Comparison of ENCODE assay signal across 8 mouse cellular contexts in genomic region chr1:126492206-126493071, GRCm38 (mm10).
DNase-seq lines count a peak whose midpoint lies in the region; ATAC-seq lines count a peak whose summit lies in the region.

No protein-coding gene starts in this region.

- H3K9ac ChIP-seq in heart, embryonic 14.5 days (ENCODE audit: low read length): peak overlapping the region; percentile 69
- H3K9ac ChIP-seq in midbrain, embryonic 14.5 days (replicated peaks; ENCODE audit: low read length): peak overlapping the region; percentile 70

- H3K27ac ChIP-seq in heart, embryonic 14.5 days (replicated peaks in 1 of 2; ENCODE audit: control insufficient read depth in 1 of 2, insufficient read depth in 1 of 2, low read depth in 2 of 2, low read length in 2 of 2): no peak overlapping the region
- H3K27ac ChIP-seq in limb, embryonic 10.5 days: peak overlapping the region; percentile 87
- peak overlapping the region; percentile 67 for H3K27ac ChIP-seq in midbrain, embryonic 14.5 days (replicated peaks; ENCODE audit: low read depth, low read length)

- DNase-seq in embryo, embryonic 10 days (ENCODE audit: low spot score): peak; percentile 64
- peak; percentile 58 for DNase-seq in limb, embryonic 10.5 days (ENCODE audit: low spot score)
- DNase-seq in midbrain, embryonic 14.5 days: peak; percentile 79
- no peak for DNase-seq in spleen, adult 12 weeks (ENCODE audit: low spot score)
- no peak for DNase-seq in left cerebral cortex, postnatal 36 days (ENCODE audit: low spot score in 2 of 2)

- peaks cover under 1% of the 10 kb centered on the region for H3K36me3 ChIP-seq in megakaryocyte, embryonic 14.5 days (replicated peaks; ENCODE audit: low read length)
- H3K36me3 ChIP-seq in heart, embryonic 14.5 days (ENCODE audit: control insufficient read depth, insufficient read depth, low read length): no peaks in the 10 kb centered on the region
- H3K36me3 ChIP-seq in limb, embryonic 10.5 days: no peaks in the 10 kb centered on the region
- H3K36me3 ChIP-seq in midbrain, embryonic 14.5 days (ENCODE audit: control insufficient read depth, insufficient read depth, low read length): no peaks in the 10 kb centered on the region

- intact Hi-C loops in left cerebral cortex, postnatal 36 days (cut with DNase I): loop anchor here (10.0 kb wide), 1 partner anchor 232 kb away; no protein-coding TSS in a partner anchor

- peaks cover 38% of the 10 kb centered on the region for H3K4me1 ChIP-seq in megakaryocyte, embryonic 14.5 days
- H3K4me1 ChIP-seq in heart, embryonic 14.5 days (ENCODE audit: control insufficient read depth in 2 of 2, insufficient read depth in 2 of 2, low read length in 2 of 2): no peaks in the 10 kb centered on the region; a peak in 1 of 4 replicates
- H3K4me1 ChIP-seq in limb, embryonic 10.5 days: peaks cover 11% of the 10 kb centered on the region
- H3K4me1 ChIP-seq in midbrain, embryonic 14.5 days (ENCODE audit: control insufficient read depth, insufficient read depth, low read length): peaks cover 26% of the 10 kb centered on the region

- no peak for ATAC-seq in megakaryocyte, adult 5-6 weeks (ENCODE audit: poor library complexity, severe bottlenecking)
- ATAC-seq in heart, embryonic 14.5 days (ENCODE audit: insufficient number of reproducible peaks, insufficient read depth, low FRiP score, low read depth): no peak; the same call in 1 of the 2 replicates
- ATAC-seq in midbrain, embryonic 14.5 days (ENCODE audit: low FRiP score, low TSS enrichment): peak; percentile 80

- H3K4me3 ChIP-seq in megakaryocyte, embryonic 14.5 days (replicated peaks): peak overlapping the region; percentile 90
- peak overlapping the region; percentile 47 to 49 for H3K4me3 ChIP-seq in heart, embryonic 14.5 days (ENCODE audit: control insufficient read depth in 1 of 2, insufficient read depth in 1 of 2, low read depth in 1 of 2, low read length in 2 of 2)
- peak overlapping the region; percentile 63 for H3K4me3 ChIP-seq in limb, embryonic 10.5 days
- H3K4me3 ChIP-seq in midbrain, embryonic 14.5 days (replicated peaks; ENCODE audit: low read depth, low read length): peak overlapping the region; percentile 56

- 6% methylated on average over 35 of the region's 35 CpGs for WGBS in heart, embryonic 14.5 days
- 6% methylated on average over 35 of the region's 35 CpGs for WGBS in limb, embryonic 10.5 days
- WGBS in midbrain, embryonic 14.5 days: 4% methylated on average over 35 of the region's 35 CpGs

- peaks cover 3% of the 10 kb centered on the region; the same call in 1 of the 2 replicates for H3K9me3 ChIP-seq in megakaryocyte, embryonic 14.5 days
- no peaks in the 10 kb centered on the region for H3K9me3 ChIP-seq in heart, embryonic 14.5 days (ENCODE audit: control insufficient read depth, low read length)
- H3K9me3 ChIP-seq in limb, embryonic 10.5 days (replicated peaks): no peaks in the 10 kb centered on the region
- H3K9me3 ChIP-seq in midbrain, embryonic 14.5 days (ENCODE audit: control insufficient read depth, low read length): no peaks in the 10 kb centered on the region

- H3K27me3 ChIP-seq in megakaryocyte, embryonic 14.5 days (replicated peaks): peaks cover 2% of the 10 kb centered on the region
- peaks cover 12% of the 10 kb centered on the region for H3K27me3 ChIP-seq in heart, embryonic 14.5 days (ENCODE audit: control insufficient read depth, insufficient read depth, low read length)
- H3K27me3 ChIP-seq in limb, embryonic 10.5 days (ENCODE audit: low read depth, poor library complexity, severe bottlenecking): peaks cover 21% of the 10 kb centered on the region
- no peaks in the 10 kb centered on the region for H3K27me3 ChIP-seq in midbrain, embryonic 14.5 days (ENCODE audit: control insufficient read depth, insufficient read depth, low read length)

- peak overlapping the region; percentile 90 for H3K4me2 ChIP-seq in heart, embryonic 14.5 days (ENCODE audit: low read length)
- peak overlapping the region; percentile 89 for H3K4me2 ChIP-seq in midbrain, embryonic 14.5 days (ENCODE audit: low read length)

Comparison
In these comparisons a context has a peak if more than half of its experiments do, and no peak if none do; other contexts are left out.
1. DNase-seq: peak in embryo, embryonic 10 days (single experiment), limb, embryonic 10.5 days (single experiment) and midbrain, embryonic 14.5 days (single experiment); none in spleen, adult 12 weeks (single experiment) and left cerebral cortex, postnatal 36 days (0 of 2).
2. H3K27ac ChIP-seq: peak in limb, embryonic 10.5 days (single experiment) and midbrain, embryonic 14.5 days (single experiment); none in heart, embryonic 14.5 days (0 of 2).
3. Peak in every context shown above with its lines, with median percentiles within 50 percentile points of each other: H3K4me3 ChIP-seq.